Mouse (Mus musculus): Measurements from ENCODE around the gene Rfesd.

DNA sequence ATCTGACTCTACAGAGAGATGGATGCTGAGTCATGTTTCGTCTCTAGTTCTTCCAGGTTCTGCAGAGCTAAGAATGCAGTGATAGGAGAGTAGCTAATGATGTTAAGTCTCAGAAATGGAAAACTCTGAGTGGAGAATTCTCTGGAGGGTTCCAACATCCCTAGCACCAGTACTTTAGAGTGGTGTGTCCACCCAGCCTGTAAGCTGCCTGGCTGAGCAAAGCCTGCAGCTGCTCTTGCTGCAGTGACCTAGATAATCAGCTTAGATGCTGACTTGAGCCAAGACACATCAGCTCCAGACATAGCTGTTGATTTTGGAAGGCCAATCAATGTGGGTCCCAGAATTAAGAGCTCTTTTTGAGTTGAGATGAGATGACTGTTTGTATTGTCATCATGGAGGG is 30.4 kb downstream of the Rfesd start:
- TF ChIP-seq GATA1 (IDR thresholded peaks at IDR 0.05; ENCODE audit: borderline replicate concordance, low read length) (no peak), FLI1 (IDR thresholded peaks at IDR 0.05; ENCODE audit: low read length) (no peak)
